Mouse (Mus musculus): ENCODE measurements at regions not wholly inside any gene's neighbourhood (a gene's known extent, or its start where the extent isn't known, plus 50 kb on each side); places are given as distances from the start of the nearest gene placed in this dataset.

- Histone ChIP-seq H3K36me3 (ENCODE audit: control insufficient read depth, insufficient read depth, low read length) (no peaks in the 10 kb centered on the region), H3K4me1 (ENCODE audit: control insufficient read depth, insufficient read depth, low read length) (no peaks in the 10 kb centered on the region), H3K4me3 (ENCODE audit: low read depth, low read length) (no peak overlapping the region), H3K9me3 (replicated peaks; ENCODE audit: control insufficient read depth, low read length, poor library complexity, severe bottlenecking) (no peaks in the 10 kb centered on the region), H3K27ac (ENCODE audit: low read length) (no peak overlapping the region), H3K9ac (ENCODE audit: low read depth, low read length) (no peak overlapping the region), H3K27me3 (ENCODE audit: control insufficient read depth, insufficient read depth, low read depth, low read length) (no peaks in the 10 kb centered on the region), H3K4me2 (ENCODE audit: low read length) (no peak overlapping the region)
- ATAC-seq = no peak
- WGBS = 91% methylated on average over 3 of the region's 3 CpGs
Observed at GRCm38 (mm10) chr1:78050231-78050630, 146.7 kb downstream of the Pax3 start.

DNA sequence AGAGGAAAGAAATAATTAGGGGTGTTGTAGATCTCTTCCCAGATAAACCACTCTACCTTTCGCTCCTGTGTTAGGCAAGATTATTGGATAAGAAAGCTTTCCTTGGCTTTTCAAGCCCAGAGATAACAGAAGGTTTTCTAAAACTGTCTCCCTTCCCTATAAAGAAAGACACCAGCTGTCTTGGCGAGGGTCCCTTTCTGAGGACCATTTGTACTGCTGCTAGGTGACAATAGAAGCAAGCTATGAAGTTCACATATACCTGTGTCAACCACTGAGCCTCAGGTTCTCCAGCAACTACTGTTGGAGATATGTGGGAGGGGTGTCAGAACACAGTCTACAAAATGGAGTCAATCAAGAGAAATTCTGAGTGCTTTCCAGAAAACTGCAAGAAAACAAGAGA is 164.6 kb downstream of the Pax3 start:
- ATAC-seq = no peak
- Histone ChIP-seq H3K4me3 (ENCODE audit: low read depth, low read length) (no peak overlapping the region), H3K27ac (ENCODE audit: low read length) (no peak overlapping the region), H3K4me1 (ENCODE audit: control insufficient read depth, insufficient read depth, low read length) (no peaks in the 10 kb centered on the region), H3K36me3 (ENCODE audit: control insufficient read depth, insufficient read depth, low read length) (no peaks in the 10 kb centered on the region), H3K9ac (ENCODE audit: low read depth, low read length) (no peak overlapping the region), H3K27me3 (ENCODE audit: control insufficient read depth, insufficient read depth, low read depth, low read length) (no peaks in the 10 kb centered on the region), H3K4me2 (ENCODE audit: low read length) (no peak overlapping the region), H3K9me3 (replicated peaks; ENCODE audit: control insufficient read depth, low read length, poor library complexity, severe bottlenecking) (no peaks in the 10 kb centered on the region)
- 85% methylated on average over 2 of the region's 2 CpGs for WGBS

DNA sequence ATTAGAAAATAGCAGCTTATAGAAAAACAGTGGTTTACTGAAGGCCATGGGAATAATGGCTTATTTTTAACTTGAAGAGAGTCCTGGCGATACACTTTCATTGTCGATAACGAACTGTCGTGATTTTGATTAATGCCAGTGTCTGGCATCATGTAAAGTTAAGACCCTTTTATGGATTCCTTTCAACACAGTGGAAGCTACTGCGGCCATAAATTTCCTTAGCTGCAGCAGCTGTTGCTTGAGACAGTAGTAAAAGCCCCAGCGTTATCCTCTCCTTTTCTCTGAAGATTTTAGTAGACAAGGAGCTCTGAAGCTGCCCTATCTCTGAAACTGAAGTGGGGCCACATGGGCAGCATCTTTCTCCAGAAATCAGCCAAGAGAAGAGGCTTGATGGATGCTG is 175.2 kb downstream of the Pax3 start:
- Histone ChIP-seq H3K27me3 (ENCODE audit: control insufficient read depth, insufficient read depth, low read depth, low read length) (no peaks in the 10 kb centered on the region), H3K4me2 (ENCODE audit: low read length) (no peak overlapping the region), H3K36me3 (ENCODE audit: control insufficient read depth, insufficient read depth, low read length) (no peaks in the 10 kb centered on the region), H3K27ac (ENCODE audit: low read length) (no peak overlapping the region), H3K4me1 (ENCODE audit: control insufficient read depth, insufficient read depth, low read length) (no peaks in the 10 kb centered on the region), H3K9me3 (replicated peaks; ENCODE audit: control insufficient read depth, low read length, poor library complexity, severe bottlenecking) (no peaks in the 10 kb centered on the region), H3K4me3 (ENCODE audit: low read depth, low read length) (no peak overlapping the region), H3K9ac (ENCODE audit: low read depth, low read length) (no peak overlapping the region)
- 77% methylated on average over 6 of the region's 6 CpGs for WGBS
- no peak for ATAC-seq

- Histone ChIP-seq H3K9ac (ENCODE audit: low read depth, low read length) (no peak overlapping the region), H3K4me1 (ENCODE audit: control insufficient read depth, insufficient read depth, low read length) (no peaks in the 10 kb centered on the region), H3K27me3 (ENCODE audit: control insufficient read depth, insufficient read depth, low read depth, low read length) (no peaks in the 10 kb centered on the region), H3K4me2 (ENCODE audit: low read length) (no peak overlapping the region), H3K27ac (ENCODE audit: low read length) (no peak overlapping the region), H3K4me3 (ENCODE audit: low read depth, low read length) (no peak overlapping the region), H3K9me3 (replicated peaks; ENCODE audit: control insufficient read depth, low read length, poor library complexity, severe bottlenecking) (no peaks in the 10 kb centered on the region), H3K36me3 (ENCODE audit: control insufficient read depth, insufficient read depth, low read length) (no peaks in the 10 kb centered on the region)
- WGBS = 78% methylated on average over 6 of the region's 6 CpGs
- ATAC-seq = no peak
Observed at GRCm38 (mm10) chr1:78021014-78021413, 175.9 kb downstream of the Pax3 start.

- no peak overlapping the region for H3K4me3 ChIP-seq (ENCODE audit: low read depth, low read length)
- H3K4me1 ChIP-seq (ENCODE audit: control insufficient read depth, insufficient read depth, low read length) = no peaks in the 10 kb centered on the region
- WGBS = 75% methylated on average over 6 of the region's 6 CpGs
- ATAC-seq = no peak
- no peaks in the 10 kb centered on the region for H3K36me3 ChIP-seq (ENCODE audit: control insufficient read depth, insufficient read depth, low read length)
- H3K9ac ChIP-seq (ENCODE audit: low read depth, low read length) = no peak overlapping the region
- H3K4me2 ChIP-seq (ENCODE audit: low read length) = no peak overlapping the region
- no peak overlapping the region for H3K27ac ChIP-seq (ENCODE audit: low read length)
- no peaks in the 10 kb centered on the region for H3K27me3 ChIP-seq (ENCODE audit: control insufficient read depth, insufficient read depth, low read depth, low read length)
- H3K9me3 ChIP-seq (replicated peaks; ENCODE audit: control insufficient read depth, low read length, poor library complexity, severe bottlenecking) = no peaks in the 10 kb centered on the region
Observed at GRCm38 (mm10) chr1:78017949-78018617, 178.9 kb downstream of the Pax3 start.

- H3K9me3 ChIP-seq (replicated peaks; ENCODE audit: control insufficient read depth, low read length, poor library complexity, severe bottlenecking) = no peaks in the 10 kb centered on the region
- H3K4me3 ChIP-seq (ENCODE audit: low read depth, low read length) = peak overlapping the region; percentile 17
- WGBS = 35% methylated on average over 18 of the region's 18 CpGs
- H3K4me2 ChIP-seq (ENCODE audit: low read length) = peak overlapping the region; percentile 50
- no peaks in the 10 kb centered on the region for H3K36me3 ChIP-seq (ENCODE audit: control insufficient read depth, insufficient read depth, low read length)
- ATAC-seq = no peak
- H3K27ac ChIP-seq (ENCODE audit: low read length) = no peak overlapping the region
- H3K9ac ChIP-seq (ENCODE audit: low read depth, low read length) = no peak overlapping the region
- H3K4me1 ChIP-seq (ENCODE audit: control insufficient read depth, insufficient read depth, low read length) = no peaks in the 10 kb centered on the region
- H3K27me3 ChIP-seq (ENCODE audit: control insufficient read depth, insufficient read depth, low read depth, low read length) = no peaks in the 10 kb centered on the region
Observed at GRCm38 (mm10) chr1:78016541-78017267, 180.2 kb downstream of the Pax3 start.

GRCm38 (mm10) chr1:78015999-78016398 is 180.9 kb downstream of the Pax3 start:
- H3K36me3 ChIP-seq (ENCODE audit: control insufficient read depth, insufficient read depth, low read length) = no peaks in the 10 kb centered on the region
- ATAC-seq = no peak
- no peaks in the 10 kb centered on the region for H3K4me1 ChIP-seq (ENCODE audit: control insufficient read depth, insufficient read depth, low read length)
- WGBS = 32% methylated on average over 3 of the region's 3 CpGs
- H3K27me3 ChIP-seq (ENCODE audit: control insufficient read depth, insufficient read depth, low read depth, low read length) = no peaks in the 10 kb centered on the region
- no peak overlapping the region for H3K9ac ChIP-seq (ENCODE audit: low read depth, low read length)
- H3K4me2 ChIP-seq (ENCODE audit: low read length) = no peak overlapping the region
- no peaks in the 10 kb centered on the region for H3K9me3 ChIP-seq (replicated peaks; ENCODE audit: control insufficient read depth, low read length, poor library complexity, severe bottlenecking)
- H3K4me3 ChIP-seq (ENCODE audit: low read depth, low read length) = no peak overlapping the region
- no peak overlapping the region for H3K27ac ChIP-seq (ENCODE audit: low read length)

DNA sequence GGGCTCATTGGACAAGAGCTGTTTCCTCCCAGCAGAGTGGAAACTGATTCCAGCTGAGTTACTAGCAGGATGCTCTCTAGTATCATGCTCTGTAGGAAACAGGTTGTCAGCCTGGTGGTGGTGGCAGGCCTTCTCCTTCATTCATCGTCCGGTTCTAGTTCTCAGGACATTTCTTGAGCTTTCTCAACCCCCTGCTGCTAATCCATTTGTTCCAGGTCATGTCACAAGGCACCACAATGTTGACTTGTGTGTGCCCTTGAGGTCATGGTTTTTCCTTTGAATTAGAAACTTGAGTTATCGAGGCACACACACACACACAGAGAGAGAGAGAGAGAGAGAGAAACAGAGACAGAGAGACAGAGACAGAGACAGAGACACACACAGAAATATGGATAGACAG is 183.5 kb downstream of the Pax3 start:
- Histone ChIP-seq H3K36me3 (ENCODE audit: control insufficient read depth, insufficient read depth, low read length) (no peaks in the 10 kb centered on the region), H3K4me2 (ENCODE audit: low read length) (no peak overlapping the region), H3K27ac (ENCODE audit: low read length) (no peak overlapping the region), H3K4me1 (ENCODE audit: control insufficient read depth, insufficient read depth, low read length) (peaks cover 2% of the 10 kb centered on the region; the same call in 1 of the 2 replicates), H3K9ac (ENCODE audit: low read depth, low read length) (no peak overlapping the region), H3K27me3 (ENCODE audit: control insufficient read depth, insufficient read depth, low read depth, low read length) (no peaks in the 10 kb centered on the region), H3K9me3 (replicated peaks; ENCODE audit: control insufficient read depth, low read length, poor library complexity, severe bottlenecking) (no peaks in the 10 kb centered on the region), H3K4me3 (ENCODE audit: low read depth, low read length) (no peak overlapping the region)
- WGBS = 9% methylated on average over 3 of the region's 3 CpGs
- no peak for ATAC-seq

DNA sequence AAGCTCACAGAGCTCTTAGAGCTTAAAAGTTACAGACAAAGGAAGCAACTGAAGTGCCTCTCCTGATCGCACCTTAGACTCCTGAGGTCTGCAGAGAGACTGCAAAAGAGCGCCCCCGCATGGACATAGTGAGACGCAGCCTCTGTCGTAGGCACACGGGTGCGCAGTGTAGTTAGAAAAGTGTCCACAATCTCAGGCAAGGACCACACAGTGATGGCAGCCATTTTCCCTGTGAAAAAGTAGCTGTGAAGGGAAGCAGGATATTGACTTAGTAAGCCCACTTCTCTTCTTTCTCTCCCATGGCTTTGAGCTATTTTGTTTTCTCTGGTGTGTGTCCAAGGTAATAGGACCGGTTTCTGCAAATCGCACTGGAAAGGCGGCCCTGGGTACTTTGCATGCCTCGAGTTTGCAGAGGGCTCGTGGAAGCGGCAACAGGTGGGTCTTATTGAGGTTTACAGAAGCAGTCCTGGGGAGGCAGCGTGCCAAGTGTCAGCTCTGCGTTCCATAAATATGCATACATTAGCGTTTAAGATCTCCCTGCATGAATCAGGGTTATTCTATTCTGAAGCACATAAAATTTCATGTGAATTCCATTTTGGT is 188.0 kb downstream of the Pax3 start:
- no peaks in the 10 kb centered on the region for H3K9me3 ChIP-seq (replicated peaks; ENCODE audit: control insufficient read depth, low read length, poor library complexity, severe bottlenecking)
- no peak overlapping the region for H3K27ac ChIP-seq (ENCODE audit: low read length)
- H3K27me3 ChIP-seq (ENCODE audit: control insufficient read depth, insufficient read depth, low read depth, low read length) = no peaks in the 10 kb centered on the region
- H3K4me1 ChIP-seq (ENCODE audit: control insufficient read depth, insufficient read depth, low read length) = peaks cover 2% of the 10 kb centered on the region; the same call in 1 of the 2 replicates
- no peak overlapping the region for H3K9ac ChIP-seq (ENCODE audit: low read depth, low read length)
- H3K36me3 ChIP-seq (ENCODE audit: control insufficient read depth, insufficient read depth, low read length) = no peaks in the 10 kb centered on the region
- H3K4me3 ChIP-seq (ENCODE audit: low read depth, low read length) = no peak overlapping the region
- no peak overlapping the region for H3K4me2 ChIP-seq (ENCODE audit: low read length)
- WGBS = 32% methylated on average over 16 of the region's 16 CpGs
- ATAC-seq = no peak

Measured in midbrain, embryonic 16.5 days (tissue).